Mouse (Mus musculus) thymus, postnatal 4 days (tissue): ENCODE data around the gene Stat5a.

Experiments used
- DNase-seq: peaks from one replicate; pipeline ENCODE4 v3.0.0; 2021

Stat5a gene

DNA sequence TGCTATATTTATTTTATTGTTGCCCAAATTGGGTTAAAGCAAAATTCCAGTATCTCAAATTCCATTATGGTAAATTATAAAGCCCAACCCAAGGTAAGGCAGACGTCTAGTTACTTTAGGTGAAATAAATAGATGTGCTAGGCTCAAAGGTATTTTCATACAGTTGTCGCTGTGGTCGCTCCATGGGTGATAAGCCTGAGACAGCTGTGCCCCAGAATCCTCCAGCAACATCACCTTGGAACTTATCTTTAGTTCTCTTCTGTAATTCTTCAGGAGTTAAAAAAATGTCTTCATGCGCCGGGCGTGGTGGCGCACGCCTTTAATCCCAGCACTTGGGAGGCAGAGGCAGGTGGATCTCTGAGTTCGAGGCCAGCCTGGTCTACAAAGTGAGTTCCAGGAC lies 20.3 kb upstream of the Stat5a start:
- no peak for DNase-seq

DNA sequence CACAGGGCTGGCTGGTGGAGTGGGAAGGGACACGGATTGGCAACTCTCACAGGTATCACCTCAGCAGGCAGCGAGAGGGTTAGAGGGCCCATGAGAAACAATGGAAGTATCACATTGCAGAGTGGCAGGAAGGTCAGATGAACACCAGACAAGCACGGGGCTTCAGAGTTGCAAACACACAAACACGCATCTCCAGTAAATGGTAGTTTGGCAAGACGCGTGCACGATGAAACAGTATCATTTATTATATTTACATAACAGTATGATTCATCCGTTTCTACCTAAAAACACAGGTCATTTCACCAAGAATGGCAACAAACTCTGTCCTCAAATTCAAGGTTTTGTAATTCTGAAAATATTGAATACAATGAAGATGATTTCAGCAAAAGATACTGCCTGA lies 19.6 kb upstream of the Stat5a start:
- DNase-seq = no peak

DNA sequence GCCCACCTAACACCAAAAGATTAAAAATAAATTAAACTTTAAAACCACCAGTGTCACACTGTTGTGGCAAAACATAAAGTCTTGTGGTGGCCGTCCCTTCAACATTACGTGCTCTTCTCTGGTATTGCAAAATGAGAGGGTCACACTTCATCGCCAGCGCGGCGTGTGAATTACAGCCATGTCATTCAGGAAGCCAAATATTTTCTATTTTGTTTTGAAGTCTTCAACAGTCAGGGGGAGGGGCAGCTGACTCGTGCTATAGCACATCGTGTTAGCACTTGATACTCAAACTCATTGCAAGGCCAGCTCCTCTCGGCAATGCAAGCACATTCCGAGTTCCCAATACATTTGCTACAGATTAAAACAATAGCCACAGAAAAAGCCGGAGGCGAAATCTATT lies 18.3 kb upstream of the Stat5a start:
- peak; percentile 51 for DNase-seq

DNA sequence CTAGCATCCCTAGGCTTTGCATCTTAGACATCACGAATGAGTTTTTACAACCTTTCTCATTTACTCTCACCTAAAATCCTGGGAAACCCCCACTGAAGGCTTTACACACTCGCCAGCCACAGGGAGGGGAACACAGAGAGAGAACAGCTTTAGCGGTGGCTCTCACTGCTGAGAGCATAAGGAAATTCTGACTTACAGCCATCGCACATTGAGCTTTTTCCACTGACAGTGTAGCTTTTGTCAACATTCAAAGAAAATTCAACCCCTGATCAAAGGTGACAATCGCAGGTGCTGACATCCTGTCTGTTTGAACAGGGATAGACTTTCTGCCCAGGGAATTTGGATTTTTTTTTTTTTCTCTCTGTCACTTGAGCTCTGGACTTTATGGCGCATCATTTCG lies 17.1 kb upstream of the Stat5a start:
- DNase-seq = peak; percentile 31

DNA sequence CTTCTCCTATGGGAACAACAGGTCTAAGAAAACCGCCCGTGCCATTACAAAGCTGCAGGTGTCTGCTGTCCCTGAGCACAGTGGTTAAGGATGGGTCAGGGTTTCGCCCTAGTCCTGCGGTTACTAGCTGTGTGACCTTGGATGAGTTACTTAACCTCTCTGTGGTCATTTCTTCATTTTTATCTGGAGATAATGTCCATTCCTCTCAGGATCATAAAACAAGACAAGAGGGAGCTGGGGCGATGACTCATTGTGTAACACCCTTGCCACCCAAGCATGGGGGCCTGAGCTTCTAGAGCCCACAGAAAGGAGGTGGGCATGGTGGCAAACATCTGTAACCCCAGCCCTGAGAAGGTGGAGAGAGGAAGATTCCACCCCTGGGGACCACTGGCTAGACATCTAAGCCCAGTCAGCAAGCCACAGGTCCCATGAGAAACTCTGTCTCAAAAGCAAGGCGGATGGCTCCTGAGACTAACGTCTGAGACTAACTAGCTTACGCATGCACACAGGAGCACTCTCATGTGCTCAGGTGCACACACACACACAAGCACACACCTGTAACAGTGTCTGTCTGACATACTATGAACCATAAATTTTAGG lies 16.0 kb upstream of the Stat5a start:
- peak; percentile 24 for DNase-seq

DNA sequence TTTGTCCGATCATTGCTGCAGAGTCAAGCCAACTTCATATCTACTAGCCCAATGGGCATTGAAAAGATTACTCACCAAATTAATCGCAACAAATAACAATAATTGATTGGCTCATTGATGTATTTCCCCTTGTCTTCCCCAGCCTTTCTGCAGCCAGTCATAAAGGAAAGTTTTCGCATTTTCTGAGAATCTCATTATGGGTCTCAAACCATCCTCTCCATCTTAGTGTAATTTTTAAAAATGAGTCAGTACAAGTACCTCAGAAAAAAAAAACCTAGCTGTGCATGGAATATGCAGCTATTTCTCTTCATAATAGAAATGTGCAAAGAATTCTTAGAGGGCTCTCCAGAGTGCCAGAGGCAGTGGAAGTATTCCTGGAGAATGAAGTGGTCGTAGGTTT lies 15.0 kb upstream of the Stat5a start:
- DNase-seq = no peak

DNA sequence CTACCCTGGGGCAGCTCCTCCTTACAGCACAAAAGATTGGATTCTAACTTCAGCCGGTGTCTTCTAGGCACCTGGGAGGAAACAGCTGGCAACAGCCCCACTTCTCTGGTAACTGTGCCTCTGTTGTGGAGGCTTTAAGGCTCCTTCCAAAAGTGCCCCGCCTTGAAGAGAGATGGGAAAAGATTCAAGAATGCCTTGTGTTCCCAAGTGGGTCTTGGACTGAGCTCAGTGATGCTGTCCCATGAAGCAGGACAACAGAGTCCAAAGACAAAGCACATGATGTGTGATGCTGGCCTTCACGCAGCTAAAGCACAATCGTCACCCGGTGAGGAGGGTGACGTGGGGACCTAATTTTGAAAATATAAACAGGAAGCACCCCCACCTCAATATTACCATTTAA lies 13.4 kb upstream of the Stat5a start:
- peak; percentile 61 for DNase-seq

DNA sequence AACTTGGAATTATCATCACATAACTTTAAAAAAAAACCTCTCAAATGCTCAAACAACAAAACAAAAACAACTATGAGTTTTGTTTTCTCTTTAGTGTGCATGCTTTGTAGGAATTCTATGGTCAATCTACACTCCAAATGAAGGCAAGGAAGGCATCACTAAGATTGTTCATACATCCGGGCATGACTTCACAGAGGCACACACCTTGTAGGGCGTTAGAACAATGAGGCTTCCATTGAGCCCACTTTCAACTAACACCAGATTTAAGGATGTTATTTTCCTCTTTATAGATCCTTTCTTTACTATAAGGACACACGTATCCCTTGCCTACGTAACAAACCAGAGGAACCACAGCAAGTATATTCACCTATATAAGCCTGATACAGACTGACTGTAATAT lies 11.6 kb upstream of the Stat5a start:
- DNase-seq = no peak

DNA sequence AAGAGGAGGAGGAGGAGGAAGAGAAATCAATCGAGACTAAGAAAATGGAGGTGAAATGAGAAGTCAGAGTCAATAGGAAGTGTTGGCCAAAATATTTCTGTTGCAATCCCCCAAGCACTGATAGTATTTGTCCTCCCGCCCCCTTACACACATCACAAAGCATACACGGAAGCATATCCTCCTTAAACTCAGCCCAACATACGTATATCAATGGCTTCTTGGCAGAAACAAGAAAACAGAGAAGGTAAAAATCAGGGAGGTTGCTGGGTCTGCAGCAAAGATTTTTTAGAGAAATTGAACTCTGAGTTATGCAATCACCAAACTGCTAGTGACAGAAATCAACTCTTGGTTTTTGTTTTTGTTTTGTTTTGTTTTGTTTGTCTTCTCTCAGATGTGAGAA lies 11.1 kb upstream of the Stat5a start:
- DNase-seq = no peak

DNA sequence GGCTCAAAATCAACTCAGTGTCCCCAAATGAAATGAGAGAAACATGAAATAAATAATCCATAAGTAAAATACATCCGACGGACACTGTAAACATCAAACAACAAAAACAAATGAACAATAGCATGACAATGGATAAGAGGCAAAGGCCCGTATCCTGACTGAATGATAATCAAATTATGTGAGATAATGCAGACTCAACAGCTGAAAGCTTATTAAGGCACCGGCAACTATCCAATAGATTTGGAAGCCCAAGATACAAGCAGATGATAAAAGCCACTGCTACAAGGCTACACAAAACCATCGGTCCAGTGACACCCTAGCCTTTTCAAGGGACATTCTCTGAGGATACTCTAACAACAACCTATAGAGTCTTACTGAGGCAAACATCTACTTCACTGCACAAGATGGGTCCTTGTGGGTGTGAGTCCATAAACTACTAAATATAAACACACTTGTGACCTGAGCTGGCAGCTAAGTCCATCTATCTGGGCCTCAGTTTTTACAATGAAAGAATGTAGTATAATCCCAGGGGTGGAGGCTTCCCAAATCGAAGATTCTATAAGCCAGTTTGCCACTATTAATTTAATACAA lies 10.3 kb upstream of the Stat5a start:
- no peak for DNase-seq

DNA sequence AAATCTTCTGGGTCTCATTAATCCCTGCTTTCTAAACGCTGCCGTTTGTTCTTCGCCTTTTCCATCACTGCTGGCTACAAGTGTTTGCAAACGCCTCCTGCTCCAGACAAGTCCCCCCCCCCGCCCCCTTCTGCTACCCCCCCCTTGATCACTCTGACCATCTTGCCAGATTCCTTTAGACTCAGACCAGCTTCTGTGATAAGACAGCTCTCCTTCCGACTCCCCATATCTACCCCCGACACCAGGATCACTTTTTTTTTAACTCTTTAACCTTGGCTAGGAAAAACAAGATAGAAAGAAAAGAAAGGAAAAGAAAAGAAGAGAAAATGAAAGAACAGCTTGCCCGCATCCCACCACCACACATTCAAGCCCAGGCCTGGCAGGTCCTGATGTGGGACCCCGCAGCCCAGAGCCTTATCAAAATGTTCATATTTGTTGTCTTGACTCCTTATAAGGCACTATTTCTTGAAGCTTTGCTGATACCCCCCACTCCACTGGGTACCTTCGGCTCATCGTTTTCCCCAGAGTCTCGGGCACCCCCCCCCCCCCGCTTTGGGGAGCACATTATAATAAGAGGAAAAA lies 9.6 kb upstream of the Stat5a start:
- no peak for DNase-seq

DNA sequence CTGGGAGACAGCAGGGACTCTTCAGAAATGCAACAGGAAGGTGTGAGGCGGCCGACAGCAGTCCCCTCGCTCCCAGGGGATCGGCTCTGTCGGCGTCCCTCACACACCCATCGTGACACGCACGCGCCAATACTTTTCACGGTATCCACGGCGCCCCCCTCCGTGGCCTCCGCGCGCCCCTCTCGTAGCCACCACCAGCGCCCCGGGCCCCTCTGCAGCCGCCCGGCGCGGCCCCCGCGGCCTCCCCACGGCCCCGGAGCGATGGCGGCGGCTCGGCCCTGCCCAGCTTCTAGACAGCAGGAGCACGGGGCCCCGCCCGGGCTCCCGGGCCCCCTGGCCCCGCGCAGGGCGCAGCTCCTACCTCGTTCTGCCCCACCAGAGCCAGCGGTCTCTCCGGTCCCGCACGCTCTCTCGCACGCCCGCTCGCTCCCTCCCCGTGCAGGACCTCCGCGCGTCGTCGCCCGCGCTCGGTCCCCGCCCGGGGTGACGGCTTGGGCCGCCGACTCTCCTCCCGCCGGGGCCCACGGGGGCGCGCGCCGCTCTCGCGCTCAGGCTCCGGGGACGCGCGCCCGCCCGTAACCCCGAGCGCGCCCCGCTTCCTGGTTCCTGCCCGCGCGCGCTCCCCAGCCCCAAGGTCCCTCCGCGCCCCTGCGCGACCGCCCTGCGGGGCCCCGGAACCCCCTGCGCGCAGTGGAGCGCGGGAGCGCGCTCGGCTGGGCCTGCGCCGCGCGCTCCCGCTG lies 8.9 kb upstream of the Stat5a start, which contains the start of gene Stat5b:
Stat5b (minus strand) TSS at position 687 of the 740 bp plus-strand sequence.
- peak; percentile 96 for DNase-seq

DNA sequence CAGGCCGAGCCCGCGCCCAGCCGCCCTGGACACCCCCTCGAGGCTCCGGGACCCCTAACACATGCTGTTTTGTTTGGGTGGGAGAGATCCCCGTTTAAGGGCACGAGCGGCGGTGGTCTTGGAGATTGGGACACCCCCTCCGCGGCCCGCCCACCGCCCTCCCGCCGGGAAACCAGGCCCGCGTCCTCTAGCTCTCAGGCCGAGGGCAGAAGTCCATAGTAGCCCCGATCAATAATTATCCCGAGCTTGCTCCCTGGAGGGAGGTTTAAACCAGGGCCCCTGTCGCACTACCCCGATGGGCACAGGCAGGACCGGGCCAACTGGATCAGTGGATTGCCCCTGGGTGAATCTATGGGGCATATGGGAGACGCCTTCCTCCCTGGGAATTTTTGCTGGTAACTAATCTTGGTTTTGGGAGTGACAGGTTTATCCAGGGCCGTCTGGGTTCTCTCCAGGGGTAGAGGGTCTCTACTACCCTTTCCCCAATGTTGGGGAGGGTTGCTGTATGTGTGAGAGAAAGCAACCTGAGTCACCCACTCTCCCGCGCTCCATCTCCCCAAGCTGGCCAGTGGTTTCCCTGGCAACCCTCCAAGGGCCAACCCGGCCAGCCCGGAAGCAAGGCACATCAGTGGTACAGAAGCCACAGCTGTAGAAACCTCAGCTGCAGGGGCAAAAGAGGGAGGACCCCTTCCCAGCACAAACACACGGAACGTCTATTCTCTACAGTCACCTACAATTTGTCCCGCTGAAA lies 8.2 kb upstream of the Stat5a start:
- peak; percentile 67 for DNase-seq

DNA sequence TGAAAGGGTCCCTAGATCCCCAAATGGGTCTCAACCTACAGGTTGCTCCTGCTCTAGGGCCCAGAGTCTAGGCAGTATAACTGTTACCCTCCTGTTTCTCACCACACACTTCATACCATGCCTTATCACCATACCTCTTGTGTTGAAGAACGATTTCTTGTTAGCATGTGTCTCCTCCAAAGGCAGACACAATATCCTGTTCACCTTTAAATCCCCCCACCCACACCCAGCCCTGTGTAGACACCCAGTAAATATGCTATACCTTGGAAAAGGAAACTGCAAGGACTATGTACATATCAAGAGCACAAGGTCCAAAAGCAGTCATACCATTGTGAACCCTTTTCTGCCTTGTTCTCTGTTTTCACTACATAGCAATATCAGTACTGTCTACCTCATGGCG lies 7.1 kb upstream of the Stat5a start:
- DNase-seq = no peak

DNA sequence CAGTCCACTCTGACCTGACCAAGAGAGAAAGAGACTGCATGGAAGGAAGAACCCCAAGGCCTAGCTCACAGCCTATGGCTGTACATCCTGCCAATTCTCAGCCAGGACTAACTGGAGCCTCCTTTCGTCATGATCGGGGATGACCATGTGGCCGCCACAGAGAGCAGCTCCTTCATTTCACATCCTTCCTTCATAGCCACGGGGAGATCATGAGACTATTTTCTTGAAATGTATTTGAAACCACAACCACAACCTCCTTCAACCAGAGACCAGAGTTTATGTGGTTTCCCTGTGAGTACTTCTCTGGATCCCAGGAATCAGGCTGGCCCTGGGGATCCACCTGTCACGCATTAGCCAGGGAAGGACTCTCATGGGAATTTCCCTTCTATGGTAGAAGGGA lies 6.1 kb upstream of the Stat5a start:
- DNase-seq = no peak

DNA sequence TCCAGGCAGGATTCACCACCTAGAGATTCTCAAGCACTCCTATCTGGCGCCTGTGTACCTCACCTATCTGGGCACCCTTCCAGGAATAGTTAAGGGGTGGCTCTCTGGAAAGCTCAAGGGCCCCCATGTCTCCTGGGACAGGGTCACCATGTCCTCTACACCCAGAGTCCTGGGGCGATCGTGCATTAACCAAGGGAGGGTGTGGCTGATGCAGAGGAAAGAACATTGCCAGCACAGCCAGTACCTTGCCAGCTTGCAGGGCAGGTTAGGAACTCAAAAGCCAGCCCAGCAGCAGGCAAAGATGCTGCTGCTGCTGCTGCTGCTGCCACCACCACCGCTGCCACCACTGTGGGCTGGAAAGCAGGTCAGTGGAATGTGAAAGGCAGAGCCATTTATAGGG lies 4.9 kb upstream of the Stat5a start:
- no peak for DNase-seq

DNA sequence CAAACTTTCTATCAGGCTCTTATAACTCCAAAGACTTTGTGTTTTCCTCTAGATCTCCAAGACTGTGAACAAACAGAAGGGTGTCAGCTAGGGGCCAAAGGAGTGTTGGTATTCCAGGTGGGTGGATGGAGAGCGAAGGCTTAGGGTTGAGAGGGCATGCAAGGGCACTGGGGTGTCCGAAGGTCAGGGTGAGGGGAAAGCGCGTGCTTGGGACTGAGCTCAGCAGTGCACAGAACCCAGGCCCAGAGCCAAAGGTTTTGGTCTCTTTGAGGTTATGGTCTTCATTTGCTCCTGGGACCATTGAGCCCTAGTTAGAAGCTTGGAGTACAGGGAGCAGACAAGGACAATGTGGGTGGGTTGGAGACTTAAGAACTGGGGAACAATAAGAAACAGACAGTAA lies 4.0 kb upstream of the Stat5a start:
- no peak for DNase-seq

DNA sequence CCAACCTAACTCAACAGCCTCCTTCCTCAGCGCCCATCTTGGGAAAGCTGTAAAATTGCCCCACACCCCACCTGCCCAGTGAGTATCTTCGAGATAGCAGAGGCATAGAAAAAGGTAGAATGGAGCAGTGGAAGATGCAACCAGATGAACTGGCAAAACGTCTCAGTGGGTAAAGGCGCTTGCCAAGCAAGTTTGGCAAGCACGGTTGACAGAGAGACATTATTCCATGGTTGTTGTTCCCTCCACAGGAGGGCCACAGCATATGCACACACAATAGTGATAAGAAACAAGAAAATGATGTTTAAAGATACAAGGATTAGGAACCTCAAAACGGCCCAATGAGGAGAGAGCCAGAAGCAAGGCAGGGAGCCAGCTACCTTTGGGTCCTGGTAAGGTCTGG lies 1.2 kb upstream of the Stat5a start:
- DNase-seq = no peak

DNA sequence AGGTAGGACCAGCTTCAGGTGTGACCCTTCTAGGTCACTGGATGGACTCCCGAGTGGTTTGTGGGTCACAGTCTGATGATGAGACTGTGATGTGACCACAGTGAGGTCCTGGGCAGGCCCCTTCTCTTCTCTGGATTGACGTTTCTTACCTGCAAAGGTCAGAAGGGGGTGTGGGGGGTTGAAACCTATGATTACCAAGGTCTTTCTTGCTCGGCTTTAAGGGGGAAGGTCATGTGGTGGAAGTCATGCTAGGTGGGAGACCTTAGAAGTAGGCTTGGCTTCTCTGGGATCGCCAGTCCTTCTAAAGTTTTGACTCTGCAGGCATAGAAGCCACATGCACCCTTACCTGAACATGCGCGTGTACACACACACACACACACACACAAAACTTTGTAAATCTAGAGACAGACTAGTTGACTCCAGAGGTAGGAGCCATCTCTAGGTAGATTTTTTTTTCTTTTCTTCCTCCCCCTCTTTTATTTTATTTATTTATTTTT lies 476 bp downstream of the Stat5a start:
- DNase-seq = no peak

DNA sequence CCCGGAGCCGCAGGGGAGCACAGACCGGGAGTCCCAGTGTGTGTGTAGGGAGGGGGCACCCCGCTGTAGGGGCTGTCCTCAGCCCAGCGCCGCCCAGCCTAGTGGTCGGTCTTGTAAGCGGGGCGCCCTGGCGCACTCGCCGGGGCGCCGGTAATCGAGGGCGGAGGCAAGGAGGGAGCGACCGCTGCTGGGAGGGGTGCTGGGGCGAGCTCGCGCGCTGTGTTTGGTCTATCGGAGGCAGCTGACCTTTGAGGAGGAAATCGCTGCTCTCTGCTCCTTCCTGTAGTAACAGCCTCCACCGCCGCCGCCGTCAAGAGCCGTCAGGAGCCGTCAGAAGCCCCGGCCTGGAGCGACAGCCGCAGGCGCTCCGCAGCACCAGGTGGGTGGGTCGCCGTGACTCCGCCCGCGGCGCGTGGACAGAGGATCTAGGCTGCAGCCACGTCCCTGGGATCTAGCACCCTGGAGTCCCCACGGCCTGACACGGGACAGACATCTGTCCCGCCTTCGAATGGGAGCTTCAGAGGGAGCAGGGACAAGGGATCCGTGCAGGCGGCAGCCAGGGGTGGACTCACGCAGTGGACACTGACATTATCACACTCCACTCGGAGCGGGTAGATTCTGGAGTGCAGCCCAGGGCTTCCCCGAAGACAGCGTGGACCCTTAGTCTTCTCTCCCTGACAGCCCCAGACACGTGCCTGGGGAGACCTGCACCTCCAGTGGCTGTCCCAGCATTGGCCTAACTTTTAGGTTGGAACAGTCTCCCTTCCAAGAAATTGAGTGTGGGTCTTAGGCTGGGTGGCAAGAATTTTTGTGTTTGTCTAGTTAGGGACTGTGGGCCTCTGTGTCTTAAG lies 1.3 kb downstream of the Stat5a start:
- DNase-seq = peak; percentile 89

DNA sequence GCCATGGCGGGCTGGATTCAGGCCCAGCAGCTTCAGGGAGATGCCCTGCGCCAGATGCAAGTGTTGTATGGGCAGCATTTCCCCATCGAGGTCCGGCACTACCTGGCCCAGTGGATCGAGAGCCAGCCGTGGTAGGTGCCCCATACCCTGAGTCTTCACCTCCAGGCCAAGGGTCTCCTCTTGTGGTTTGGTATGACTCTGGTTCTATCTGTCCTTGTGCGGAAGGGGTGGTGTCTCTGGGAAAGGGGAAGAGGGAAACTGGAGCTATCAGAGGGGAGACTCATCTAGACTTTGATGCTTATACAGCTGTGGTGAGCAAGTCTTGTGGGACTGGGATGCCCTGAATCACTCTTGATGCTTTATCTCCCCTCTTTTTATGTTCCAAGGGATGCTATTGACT lies 2.2 kb downstream of the Stat5a start:
- DNase-seq = no peak

DNA sequence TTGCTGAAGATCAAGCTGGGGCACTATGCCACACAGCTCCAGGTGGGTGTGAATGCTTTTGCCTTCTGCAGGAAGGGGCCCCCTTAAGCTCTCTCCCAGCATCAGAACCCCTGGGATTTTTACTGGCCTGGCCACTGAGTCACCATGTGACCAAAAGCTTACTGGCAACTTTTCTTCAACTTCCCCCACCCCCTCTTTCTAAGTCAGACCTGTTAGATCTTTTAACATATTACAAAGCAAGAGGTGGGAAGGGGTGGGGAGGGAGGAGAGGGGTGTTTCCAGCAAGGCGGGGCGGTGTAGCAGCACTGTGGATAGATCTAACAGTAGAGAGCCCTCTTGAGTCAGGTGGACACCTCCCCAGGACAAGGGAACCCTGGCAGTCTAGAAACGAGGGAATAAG lies 2.7 kb downstream of the Stat5a start:
- no peak for DNase-seq
